Comparison of ENCODE assay signal across 12 mouse cellular contexts in genomic region chr17:3019631-3020391, GRCm38 (mm10).
DNase-seq lines count a peak whose midpoint lies in the region; ATAC-seq and TF ChIP-seq lines count a peak whose summit lies in the region.
"Had no signal": no experiment of that assay in that cellular context is flagged by ENCODE, and none has a peak within 500 bp of the region (broad histone marks: within the 10 kb centered on the region; RNA-seq: fewer than 3 reads in every experiment).

No protein-coding gene starts in this region.

- H3K9me3 ChIP-seq in intestine, embryonic 14.5 days (ENCODE audit: control insufficient read depth, low read length) = peaks cover 8% of the 10 kb centered on the region; the same call in 1 of the 2 replicates
- no peaks in the 10 kb centered on the region for H3K9me3 ChIP-seq in intestine, postnatal 0 days (ENCODE audit: control insufficient read depth)
- peaks cover 84% of the 10 kb centered on the region for H3K9me3 ChIP-seq in embryonic facial prominence, embryonic 12.5 days
- H3K9me3 ChIP-seq in intestine, embryonic 15.5 days = 0 out of 2 replicates have a peak, but pooled peaks cover 3% of the 10 kb centered on the region
- peaks cover 24% of the 10 kb centered on the region for H3K9me3 ChIP-seq in midbrain, embryonic 14.5 days (ENCODE audit: control insufficient read depth, low read length)

- H3K27me3 ChIP-seq in intestine, embryonic 14.5 days (replicated peaks; ENCODE audit: control insufficient read depth, insufficient read depth, low read length) = no peaks in the 10 kb centered on the region
- H3K27me3 ChIP-seq in intestine, postnatal 0 days (replicated peaks; ENCODE audit: control insufficient read depth, insufficient read depth, low read length) = no peaks in the 10 kb centered on the region
- no peaks in the 10 kb centered on the region for H3K27me3 ChIP-seq in embryonic facial prominence, embryonic 12.5 days
- H3K27me3 ChIP-seq in intestine, embryonic 15.5 days (replicated peaks) = no peaks in the 10 kb centered on the region
- H3K27me3 ChIP-seq in midbrain, embryonic 14.5 days (ENCODE audit: control insufficient read depth, insufficient read depth, low read length) = no peaks in the 10 kb centered on the region

- no peak overlapping the region for H3K4me3 ChIP-seq in intestine, embryonic 14.5 days (ENCODE audit: low read depth, low read length)
- H3K4me3 ChIP-seq in intestine, postnatal 0 days (ENCODE audit: low read depth, low read length) = no peak overlapping the region
- no peak overlapping the region for H3K4me3 ChIP-seq in embryonic facial prominence, embryonic 12.5 days
- H3K4me3 ChIP-seq in intestine, embryonic 15.5 days (replicated peaks) = no peak overlapping the region
- H3K4me3 ChIP-seq in midbrain, embryonic 14.5 days (replicated peaks; ENCODE audit: low read depth, low read length) = no peak overlapping the region
- H3K4me3 ChIP-seq: gastrocnemius, adult 2 months had no signal

- 0 out of 2 replicates have a peak, but pooled peaks have one; percentile 42 for ATAC-seq in intestine, embryonic 14.5 days (replicated peaks; ENCODE audit: low FRiP score, low TSS enrichment, low read depth)
- no peak; the same call in 1 of the 2 replicates for ATAC-seq in intestine, postnatal 0 days
- 0 out of 2 replicates have a peak, but pooled peaks have one; percentile 62 for ATAC-seq in embryonic facial prominence, embryonic 12.5 days (ENCODE audit: insufficient number of reproducible peaks, insufficient read depth, low FRiP score, low TSS enrichment)
- ATAC-seq in intestine, embryonic 15.5 days = peak; percentile 51; the same call in 1 of the 2 replicates
- peak; percentile 62; the same call in 1 of the 2 replicates for ATAC-seq in midbrain, embryonic 14.5 days (ENCODE audit: low FRiP score, low TSS enrichment)

- peak; percentile 34 for DNase-seq in intestine, embryonic 14.5 days (ENCODE audit: low spot score)
- DNase-seq in midbrain, embryonic 14.5 days = no peak
- no peak for DNase-seq in layer of hippocampus, postnatal 14 days (ENCODE audit: low spot score in 2 of 2)
- DNase-seq in left cerebral cortex, adult 18-20 months (ENCODE audit: low spot score in 2 of 2) = no peak
- DNase-seq in thymus, adult 18-20 months = no peak
- DNase-seq: adrenal gland, postnatal 10 days; gastrocnemius, adult 2 months; kidney, adult 9 months; lung, adult 2 months had no signal

- TF ChIP-seq CTCF in intestine, postnatal 0 days (IDR thresholded peaks at IDR 0.05; ENCODE audit: low read depth) = no peak

- H3K4me1 ChIP-seq in intestine, embryonic 14.5 days (replicated peaks; ENCODE audit: control insufficient read depth, insufficient read depth, low read length) = no peaks in the 10 kb centered on the region
- no peaks in the 10 kb centered on the region for H3K4me1 ChIP-seq in intestine, postnatal 0 days (replicated peaks; ENCODE audit: control insufficient read depth, insufficient read depth, low read length)
- no peaks in the 10 kb centered on the region for H3K4me1 ChIP-seq in embryonic facial prominence, embryonic 12.5 days
- H3K4me1 ChIP-seq in intestine, embryonic 15.5 days (replicated peaks) = no peaks in the 10 kb centered on the region
- H3K4me1 ChIP-seq in midbrain, embryonic 14.5 days (ENCODE audit: control insufficient read depth, insufficient read depth, low read length) = no peaks in the 10 kb centered on the region

- 90% methylated on average over 2 of the region's 2 CpGs for WGBS in intestine, embryonic 14.5 days
- 91% methylated on average over 2 of the region's 2 CpGs for WGBS in intestine, postnatal 0 days
- 80% methylated on average over 2 of the region's 2 CpGs for WGBS in embryonic facial prominence, embryonic 12.5 days
- WGBS in intestine, embryonic 15.5 days = 88% methylated on average over 2 of the region's 2 CpGs
- 85% methylated on average over 2 of the region's 2 CpGs for WGBS in midbrain, embryonic 14.5 days

- H3K4me2 ChIP-seq in intestine, embryonic 14.5 days (ENCODE audit: low read length) = no peak overlapping the region
- no peak overlapping the region for H3K4me2 ChIP-seq in intestine, postnatal 0 days (replicated peaks; ENCODE audit: low read depth)
- no peak overlapping the region for H3K4me2 ChIP-seq in embryonic facial prominence, embryonic 12.5 days (replicated peaks)
- no peak overlapping the region for H3K4me2 ChIP-seq in intestine, embryonic 15.5 days (replicated peaks)
- H3K4me2 ChIP-seq in midbrain, embryonic 14.5 days (ENCODE audit: low read length) = no peak overlapping the region

- no peak overlapping the region for H3K9ac ChIP-seq in intestine, embryonic 14.5 days (ENCODE audit: low read length)
- no peak overlapping the region for H3K9ac ChIP-seq in intestine, postnatal 0 days (ENCODE audit: low read depth, low read length)
- no peak overlapping the region for H3K9ac ChIP-seq in embryonic facial prominence, embryonic 12.5 days
- no peak overlapping the region for H3K9ac ChIP-seq in intestine, embryonic 15.5 days
- no peak overlapping the region for H3K9ac ChIP-seq in midbrain, embryonic 14.5 days (replicated peaks; ENCODE audit: low read length)

- H3K27ac ChIP-seq in intestine, embryonic 14.5 days (ENCODE audit: low read depth) = no peak overlapping the region
- H3K27ac ChIP-seq in intestine, postnatal 0 days (ENCODE audit: low read depth, low read length) = no peak overlapping the region
- no peak overlapping the region for H3K27ac ChIP-seq in embryonic facial prominence, embryonic 12.5 days
- no peak overlapping the region for H3K27ac ChIP-seq in intestine, embryonic 15.5 days
- no peak overlapping the region for H3K27ac ChIP-seq in midbrain, embryonic 14.5 days (replicated peaks; ENCODE audit: low read depth, low read length)
- H3K27ac ChIP-seq: gastrocnemius, adult 2 months had no signal

- H3K36me3 ChIP-seq in intestine, embryonic 14.5 days (ENCODE audit: control insufficient read depth, insufficient read depth, low read length) = no peaks in the 10 kb centered on the region
- no peaks in the 10 kb centered on the region for H3K36me3 ChIP-seq in intestine, postnatal 0 days (ENCODE audit: control insufficient read depth, insufficient read depth)
- no peaks in the 10 kb centered on the region for H3K36me3 ChIP-seq in embryonic facial prominence, embryonic 12.5 days
- no peaks in the 10 kb centered on the region for H3K36me3 ChIP-seq in intestine, embryonic 15.5 days
- H3K36me3 ChIP-seq in midbrain, embryonic 14.5 days (ENCODE audit: control insufficient read depth, insufficient read depth, low read length) = no peaks in the 10 kb centered on the region
